Mouse (Mus musculus): Measurements from ENCODE around the gene Dnaic1. TPM values are rescaled to one million over a fixed set of nuclear protein-coding genes. Genes with fewer than 3 reads are reported as not detected.

The Dnaic1 gene
- not detected for polyA plus RNA-seq (2017; shearing (Covaris generic))

- ATAC-seq = peak; percentile 98
Observed at GRCm38 (mm10) chr4:41569411-41569885, at the start of gene Dnaic1, which contains the start of gene Fam219a. Gene Dnaic1, plus strand, starts transcription at chr4:41569775. Gene Fam219a, minus strand, starts transcription at chr4:41569538.

- ATAC-seq = no peak
Observed at GRCm38 (mm10) chr4:41520641-41521040, 48.9 kb upstream of the Dnaic1 start.

- ATAC-seq = no peak
Observed at GRCm38 (mm10) chr4:41522136-41522535, 47.4 kb upstream of the Dnaic1 start.

GRCm38 (mm10) chr4:41522788-41523187 lies 46.8 kb upstream of the Dnaic1 start:
- no peak for ATAC-seq

- no peak for ATAC-seq
Observed at GRCm38 (mm10) chr4:41523839-41524238, 45.7 kb upstream of the Dnaic1 start.

- no peak for ATAC-seq
Observed at GRCm38 (mm10) chr4:41524829-41525228, 44.7 kb upstream of the Dnaic1 start.

GRCm38 (mm10) chr4:41526553-41526952 lies 43.0 kb upstream of the Dnaic1 start:
- ATAC-seq = no peak

- ATAC-seq = no peak
Observed at GRCm38 (mm10) chr4:41527076-41527475, 42.5 kb upstream of the Dnaic1 start.

GRCm38 (mm10) chr4:41527996-41528395 lies 41.6 kb upstream of the Dnaic1 start:
- no peak for ATAC-seq

GRCm38 (mm10) chr4:41532420-41532819 lies 37.2 kb upstream of the Dnaic1 start:
- no peak for ATAC-seq

GRCm38 (mm10) chr4:41534866-41535265 lies 34.7 kb upstream of the Dnaic1 start:
- no peak for ATAC-seq

GRCm38 (mm10) chr4:41542136-41542535 lies 27.4 kb upstream of the Dnaic1 start:
- ATAC-seq = no peak

GRCm38 (mm10) chr4:41545985-41546384 lies 23.6 kb upstream of the Dnaic1 start:
- ATAC-seq = no peak

- ATAC-seq = no peak
Observed at GRCm38 (mm10) chr4:41547086-41547485, 22.5 kb upstream of the Dnaic1 start.

- peak; percentile 65 for ATAC-seq
Observed at GRCm38 (mm10) chr4:41552529-41552928, 17.0 kb upstream of the Dnaic1 start.

GRCm38 (mm10) chr4:41553116-41553515 lies 16.5 kb upstream of the Dnaic1 start:
- ATAC-seq = no peak

- no peak for ATAC-seq
Observed at GRCm38 (mm10) chr4:41554994-41555663, 14.4 kb upstream of the Dnaic1 start.

- no peak for ATAC-seq
Observed at GRCm38 (mm10) chr4:41556311-41556953, 13.1 kb upstream of the Dnaic1 start.

- no peak for ATAC-seq
Observed at GRCm38 (mm10) chr4:41557092-41557491, 12.5 kb upstream of the Dnaic1 start.

GRCm38 (mm10) chr4:41563297-41563696 lies 6.3 kb upstream of the Dnaic1 start:
- no peak for ATAC-seq

- no peak for ATAC-seq
Observed at GRCm38 (mm10) chr4:41566123-41566522, 3.5 kb upstream of the Dnaic1 start.

- ATAC-seq = no peak
Observed at GRCm38 (mm10) chr4:41568239-41568638, 1.3 kb upstream of the Dnaic1 start.

GRCm38 (mm10) chr4:41568682-41569410 lies 729 bp upstream of the Dnaic1 start:
- peak; percentile 2 for ATAC-seq
